Mouse (Mus musculus) bone marrow macrophage, adult 2 months (primary cell): ENCODE data around the gene Txndc5.

Experiments used
- CTCF ChIP-seq: IDR thresholded peaks from 2 replicates; pipeline ENCODE4 v1.5.1; 2012; ENCODE audit warnings: low read depth, mild to moderate bottlenecking, low read length, moderate library complexity
- POLR2A ChIP-seq: IDR thresholded peaks from 2 replicates; pipeline ENCODE4 v1.6.1; 2012; ENCODE audit warnings: mild to moderate bottlenecking, low read depth, low read length, borderline replicate concordance

DNA sequence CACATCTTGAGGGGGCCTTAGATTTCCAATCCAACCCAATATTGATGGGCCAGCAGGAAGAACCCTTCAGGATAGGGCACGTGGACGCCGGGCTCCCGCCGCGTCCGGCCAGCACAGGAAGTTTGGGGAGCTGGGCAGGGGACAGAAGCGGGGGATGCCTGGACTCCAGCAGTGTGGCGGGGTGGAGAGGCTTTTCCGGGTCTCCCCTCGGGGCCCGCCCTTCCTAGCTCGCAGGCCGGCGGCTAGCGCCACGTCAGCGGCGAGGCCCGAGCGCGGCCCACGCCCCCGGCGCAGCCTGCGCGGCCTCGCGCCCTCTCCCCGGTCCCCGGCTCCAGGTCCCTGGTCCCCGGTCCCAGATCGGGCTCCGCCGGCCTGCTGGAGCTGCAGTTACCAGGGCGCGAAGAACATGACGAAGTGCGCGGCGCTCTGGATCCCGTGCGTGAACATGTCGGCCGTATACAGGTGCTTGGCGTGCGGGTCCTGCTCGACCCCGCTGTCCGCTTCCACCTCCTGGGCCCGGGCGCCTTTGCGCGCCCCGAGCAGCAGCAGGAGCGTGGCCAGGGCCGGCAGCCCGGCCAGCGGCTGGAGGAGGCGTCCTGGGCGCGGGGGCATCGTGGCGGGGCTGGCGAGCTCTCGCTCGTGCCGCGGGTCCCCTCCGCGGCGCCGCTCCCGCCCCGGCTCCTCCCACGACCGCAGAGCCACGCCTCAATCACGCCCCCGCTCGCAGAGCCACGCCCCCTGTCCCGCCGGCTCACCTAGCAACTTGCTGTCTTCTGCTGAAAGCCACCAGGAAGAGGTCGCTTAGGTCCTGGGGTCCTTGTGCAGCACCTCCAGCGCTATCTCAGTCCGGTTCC lies 600 bp downstream of the Txndc5 start:
- TF ChIP-seq POLR2A (no peak), CTCF (no peak)
